Mouse (Mus musculus) C3H10T1/2 (cell line): ENCODE results near the gene Lin7b. TPM values are rescaled to one million over a fixed set of nuclear protein-coding genes. Genes with fewer than 3 reads are reported as not detected.

Experiments
- polyA plus RNA-seq, 2 experiments: library from polyadenylated mRNA; unstranded; fragments of >200 nt; fragmentation: generic; extraction: Trizol; gene quantifications; one replicate each; pipeline ENCODE4 v1.2.1; 2012; ENCODE audit warnings: missing spikeins in 2 of 2

Lin7b gene
- 1 to 10 TPM in 1 of 2 experiments, under 1 TPM in 1; 0.23 to 1.8 TPM for polyA plus RNA-seq

DNA sequence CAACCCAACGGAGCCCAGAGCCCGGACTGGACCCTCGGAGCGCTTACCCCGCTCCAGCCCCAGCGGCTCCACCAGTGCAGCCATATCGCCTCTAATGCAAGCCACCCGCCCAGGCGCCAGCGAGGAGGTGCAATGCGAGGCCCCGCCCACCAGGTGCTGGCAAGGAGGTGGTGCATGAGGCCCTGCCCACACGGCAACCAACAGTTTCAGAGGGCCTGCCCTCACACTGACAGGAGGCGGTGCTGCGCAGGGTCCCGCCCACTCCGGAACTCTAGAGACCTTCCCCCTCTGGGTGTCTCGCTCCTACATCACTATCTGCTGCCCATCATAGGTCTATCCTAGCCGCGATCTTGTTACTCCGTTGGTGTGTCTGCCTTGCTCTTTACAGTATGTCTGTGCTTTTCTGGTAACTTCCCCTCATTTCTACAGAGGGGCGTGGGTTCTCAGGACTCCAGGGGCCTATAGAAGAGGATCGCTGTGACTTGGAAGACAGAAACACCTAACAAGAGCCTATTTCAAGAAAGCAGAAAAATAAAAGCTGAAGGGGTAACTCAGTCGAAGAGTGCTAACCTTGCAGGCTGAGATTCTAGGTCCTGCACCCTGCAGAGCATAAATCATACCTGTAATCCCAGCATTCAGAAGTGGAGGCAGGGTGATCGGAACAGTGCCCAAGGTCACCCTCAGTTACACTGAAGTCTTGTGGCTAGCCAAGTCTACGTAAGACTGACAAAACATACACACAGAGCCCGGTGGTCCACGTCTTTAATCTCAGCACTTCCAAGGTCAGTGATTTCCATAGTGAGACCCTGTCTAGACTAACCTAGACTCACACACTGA, at the start of gene Lin7b:
TSS of gene Lin7b (minus strand) at position 109 of the 837 bp plus-strand sequence.

GRCm38 (mm10) chr7:45413113-45413863, 42.9 kb upstream of the Lin7b start, which contains the start of gene Ntf5:
Gene Ntf5, plus strand, starts transcription at chr7:45413695.

GRCm38 (mm10) chr7:45405091-45406075, 35.0 kb upstream of the Lin7b start, which contains the start of gene Kcna7:
Gene Kcna7, plus strand, starts transcription at chr7:45405653.

DNA sequence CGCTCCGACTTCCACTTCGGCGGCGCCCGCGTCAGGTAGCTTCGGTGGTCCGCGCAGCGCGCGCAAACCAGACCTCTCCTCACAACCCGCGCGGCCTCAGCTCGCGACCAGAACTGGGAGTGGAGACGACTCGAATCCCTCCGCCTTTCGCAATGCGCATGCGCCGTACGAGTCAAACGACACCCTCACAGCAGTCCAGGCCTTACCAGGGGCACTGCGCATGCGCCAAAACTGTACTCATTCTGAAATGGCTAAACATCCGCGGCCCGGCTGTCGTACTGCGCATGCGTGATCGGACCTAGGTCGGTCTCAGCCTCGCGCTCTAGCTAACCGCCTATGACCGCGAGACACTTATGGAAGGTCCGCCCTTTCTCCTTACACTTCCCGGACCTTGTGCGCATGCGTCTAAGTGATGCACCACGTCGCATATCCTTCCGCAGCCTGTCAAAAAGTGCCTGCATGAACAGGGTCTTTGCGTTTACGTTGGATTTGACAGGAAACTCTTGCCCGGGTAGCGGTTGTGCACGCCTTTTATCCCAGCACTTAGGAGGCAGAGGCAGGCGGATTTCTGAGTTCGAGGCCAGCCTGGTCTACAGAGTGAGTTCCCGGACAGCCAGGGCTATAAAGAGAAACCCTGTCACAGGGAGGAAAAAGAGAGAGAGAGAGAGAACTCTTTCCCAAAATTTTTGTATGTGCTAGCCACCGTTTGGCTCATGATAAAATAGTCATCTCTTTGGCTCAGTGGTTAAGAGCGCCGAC, 25.4 kb upstream of the Lin7b start, which contains the start of gene Snrnp70:
TSS of gene Snrnp70 (minus strand) at position 165 of the 759 bp plus-strand sequence.

GRCm38 (mm10) chr7:45366652-45367019, 3.7 kb downstream of the Lin7b start, which contains the start of gene Ppfia3:
Gene Ppfia3, minus strand, starts transcription at chr7:45367019.

DNA sequence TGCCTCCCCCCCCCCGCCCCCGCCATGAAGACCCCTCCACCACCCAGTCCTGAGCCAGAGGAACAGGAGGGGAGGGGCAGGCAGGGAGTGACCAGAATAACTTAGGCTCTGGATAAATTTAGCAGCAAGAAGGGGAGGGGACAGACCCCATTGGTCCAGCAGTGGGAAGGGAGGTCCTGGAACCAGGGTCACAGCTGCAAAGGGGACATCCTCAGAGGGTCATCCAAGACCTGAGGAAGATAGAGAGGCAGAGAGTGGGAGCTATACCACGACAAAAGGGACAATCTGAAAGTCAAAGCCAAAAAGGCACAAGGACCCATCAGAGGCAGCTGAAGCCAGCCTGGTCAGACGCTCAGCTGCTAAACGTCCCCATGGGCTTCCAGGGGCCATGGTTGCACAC, 35.3 kb downstream of the Lin7b start, which contains the start of gene Hrc:
TSS of gene Hrc (plus strand) at position 235 of the 400 bp plus-strand sequence.

DNA sequence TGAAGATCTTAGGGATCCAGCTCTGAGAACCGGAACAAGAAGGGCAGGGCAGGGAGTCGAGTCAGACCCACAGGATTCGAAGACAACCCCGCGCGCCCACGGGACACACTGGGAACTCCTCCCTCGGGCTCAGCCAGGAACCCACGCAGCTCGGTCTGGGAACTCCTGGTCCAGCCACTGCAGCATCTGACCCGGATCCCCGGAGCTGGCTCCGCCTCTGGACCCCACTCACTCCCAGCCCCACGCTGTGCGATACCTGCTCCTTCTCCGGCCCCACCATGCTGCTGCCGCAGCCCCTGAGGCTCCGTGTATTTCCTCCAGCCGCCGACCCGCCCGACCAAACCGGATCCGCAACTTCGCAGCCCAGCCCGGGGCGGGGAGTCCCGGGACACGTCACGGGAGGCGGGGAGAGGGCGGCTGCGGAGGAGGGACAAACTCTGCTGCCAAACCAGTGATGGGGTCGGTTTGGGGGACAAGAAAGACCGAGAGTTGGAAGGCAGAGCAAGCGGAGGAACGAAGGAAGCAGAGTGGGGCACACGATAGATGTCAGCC, 36.9 kb downstream of the Lin7b start, which contains the start of gene Trpm4:
TSS of gene Trpm4 (minus strand) at position 350 of the 552 bp plus-strand sequence.

Other genes with a start within 250 kb of the Lin7b start
- gene Rps11, start 246.1 kb downstream of the Lin7b start, polyA plus RNA-seq = 1,000 to 10,000 TPM; 3,371 to 8,325 TPM
- gene Rpl13a, start 241.8 kb downstream of the Lin7b start, polyA plus RNA-seq = over 10,000 TPM in 1 of 2 experiments, 1,000 to 10,000 TPM in 1; 5,910 to 13,875 TPM
- 1 to 10 TPM; 2.2 to 3.0 TPM for gene Gm45713, start 234.4 kb downstream of the Lin7b start, polyA plus RNA-seq
- gene Flt3l, start 234.2 kb downstream of the Lin7b start, polyA plus RNA-seq = 10 to 100 TPM in 1 of 2 experiments, 1 to 10 TPM in 1; 2.1 to 23.0 TPM
- gene Pih1d1, start 216.3 kb downstream of the Lin7b start, polyA plus RNA-seq = 100 to 1,000 TPM; 244 to 448 TPM
- gene Aldh16a1, start 216.0 kb downstream of the Lin7b start, polyA plus RNA-seq = 100 to 1,000 TPM in 1 of 2 experiments, 10 to 100 TPM in 1; 58.8 to 137 TPM
- under 1 TPM; 0.04 to 0.18 TPM for gene Slc17a7, start 206.6 kb downstream of the Lin7b start, polyA plus RNA-seq
- gene Gfy, start 191.0 kb downstream of the Lin7b start, polyA plus RNA-seq = under 1 TPM; 0.04 to 0.48 TPM
- not detected for gene Pth2, start 189.6 kb downstream of the Lin7b start, polyA plus RNA-seq
- gene Ccdc155, start 165.7 kb downstream of the Lin7b start, polyA plus RNA-seq = 1 to 10 TPM in 1 of 2 experiments, under 1 TPM in 1; 0.71 to 4.3 TPM
- under 1 TPM in 1 of 2 experiments, not detected in 1; 0.15 TPM for gene Dkkl1, start 158.4 kb downstream of the Lin7b start, polyA plus RNA-seq
- gene Tead2, start 154.8 kb downstream of the Lin7b start, polyA plus RNA-seq = 100 to 1,000 TPM in 1 of 2 experiments, 10 to 100 TPM in 1; 60.5 to 105 TPM
- under 1 TPM; 0.11 to 0.28 TPM for gene Cd37, start 131.5 kb downstream of the Lin7b start, polyA plus RNA-seq
- gene Slc6a16, start 129.5 kb downstream of the Lin7b start, polyA plus RNA-seq = not detected
- not detected for gene Slc6a21, start 93.1 kb downstream of the Lin7b start, polyA plus RNA-seq
- gene Trpm4, start 36.8 kb downstream of the Lin7b start, polyA plus RNA-seq = 10 to 100 TPM; 23.4 to 26.2 TPM
- under 1 TPM; 0.02 to 0.06 TPM for gene Hrc, start 35.3 kb downstream of the Lin7b start, polyA plus RNA-seq
- gene Ppfia3, start 3.6 kb downstream of the Lin7b start, polyA plus RNA-seq = 1 to 10 TPM; 1.1 to 2.1 TPM
- 100 to 1,000 TPM; 229 to 271 TPM for gene Snrnp70, start 25.2 kb upstream of the Lin7b start, polyA plus RNA-seq
- not detected for gene Kcna7, start 35.1 kb upstream of the Lin7b start, polyA plus RNA-seq
- gene Ntf5, start 43.1 kb upstream of the Lin7b start, polyA plus RNA-seq = under 1 TPM; 0.35 to 0.94 TPM
- under 1 TPM in 1 of 2 experiments, not detected in 1; 0.11 TPM for gene Lhb, start 50.2 kb upstream of the Lin7b start, polyA plus RNA-seq
- 10 to 100 TPM; 10.3 to 18.4 TPM for gene Gys1, start 64.3 kb upstream of the Lin7b start, polyA plus RNA-seq
- 100 to 1,000 TPM in 1 of 2 experiments, 10 to 100 TPM in 1; 68.4 to 154 TPM for gene Ruvbl2, start 67.5 kb upstream of the Lin7b start, polyA plus RNA-seq
- gene Ftl1, start 89.3 kb upstream of the Lin7b start, polyA plus RNA-seq = over 10,000 TPM in 1 of 2 experiments, 1,000 to 10,000 TPM in 1; 3,673 to 13,112 TPM
- gene Bax, start 96.3 kb upstream of the Lin7b start, polyA plus RNA-seq = 100 to 1,000 TPM; 253 to 519 TPM
- gene Tulp2, start 111.3 kb upstream of the Lin7b start, polyA plus RNA-seq = 1 to 10 TPM in 1 of 2 experiments, under 1 TPM in 1; 0.09 to 1.7 TPM
- not detected for gene Gm45808, start 116.2 kb upstream of the Lin7b start, polyA plus RNA-seq
- gene Dhdh, start 118.2 kb upstream of the Lin7b start, polyA plus RNA-seq = under 1 TPM; 0.07 to 0.21 TPM
- 100 to 1,000 TPM in 1 of 2 experiments, 10 to 100 TPM in 1; 66.5 to 268 TPM for gene Nucb1, start 139.8 kb upstream of the Lin7b start, polyA plus RNA-seq
- gene Ppp1r15a, start 155.7 kb upstream of the Lin7b start, polyA plus RNA-seq = 10 to 100 TPM in 1 of 2 experiments, 1 to 10 TPM in 1; 9.1 to 24.6 TPM
- 10 to 100 TPM in 1 of 2 experiments, under 1 TPM in 1; 0.27 to 17.6 TPM for gene Plekha4, start 155.7 kb upstream of the Lin7b start, polyA plus RNA-seq
- gene Hsd17b14, start 184.3 kb upstream of the Lin7b start, polyA plus RNA-seq = 1 to 10 TPM in 1 of 2 experiments, under 1 TPM in 1; 0.71 to 5.8 TPM
- gene Bcat2, start 199.6 kb upstream of the Lin7b start, polyA plus RNA-seq = 10 to 100 TPM; 37.7 to 68.6 TPM
- gene Fgf21, start 244.9 kb upstream of the Lin7b start, polyA plus RNA-seq = under 1 TPM in 1 of 2 experiments, not detected in 1; 0.27 TPM
- gene Fut1, start 246.7 kb upstream of the Lin7b start, polyA plus RNA-seq = not detected